In the genomic region with DNA sequence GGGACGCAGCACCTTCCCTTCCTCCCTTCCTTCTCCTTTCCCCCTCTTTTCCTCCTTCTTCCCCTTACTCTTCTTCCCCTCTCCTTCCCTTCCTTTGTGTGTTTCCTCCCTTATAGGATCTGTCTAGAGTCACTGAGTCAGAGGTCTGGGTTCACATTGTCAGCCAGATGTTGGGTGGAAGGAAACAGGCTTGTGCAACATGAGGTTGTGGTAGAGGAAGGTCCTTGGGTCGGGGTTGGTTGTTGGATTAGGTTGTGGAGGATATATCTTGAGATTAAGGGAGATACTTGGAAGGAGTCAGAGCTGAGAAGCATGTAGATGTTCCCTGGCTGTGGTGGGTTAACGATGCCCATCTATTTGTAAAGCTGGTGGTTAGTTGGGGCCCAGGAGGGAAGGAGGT, we compare ENCODE assay signal across 26 mouse cellular contexts. TPM values are rescaled to one million over a fixed set of nuclear protein-coding genes. Genes with fewer than 3 reads are reported as not detected.
DNase-seq lines count a peak whose midpoint lies in the region; ATAC-seq lines count a peak whose summit lies in the region.
"Had no signal": no experiment of that assay in that cellular context is flagged by ENCODE, and none has a peak within 500 bp of the region (broad histone marks: within the 10 kb centered on the region; RNA-seq: fewer than 3 reads in every experiment).

No protein-coding gene starts in this region.

- H3K4me3 ChIP-seq in liver, embryonic 12.5 days, result no peak overlapping the region
- no peak overlapping the region for H3K4me3 ChIP-seq in liver, embryonic 11.5 days (ENCODE audit: low read depth, low read length)
- H3K4me3 ChIP-seq: forebrain, embryonic 10.5 days; forebrain, embryonic 13.5 days; gastrocnemius, adult 2 months; heart, adult 2 months; heart, embryonic 10.5 days; heart, embryonic 13.5 days had no signal

- H3K27me3 ChIP-seq in liver, embryonic 12.5 days (replicated peaks), result no peaks in the 10 kb centered on the region
- H3K27me3 ChIP-seq in liver, embryonic 11.5 days (replicated peaks; ENCODE audit: control insufficient read depth, insufficient read depth, low read length), result no peaks in the 10 kb centered on the region
- H3K27me3 ChIP-seq: forebrain, embryonic 13.5 days; heart, embryonic 13.5 days; Patski had no signal

- H3K9ac ChIP-seq in liver, embryonic 12.5 days, result no peak overlapping the region
- H3K9ac ChIP-seq in liver, embryonic 11.5 days (ENCODE audit: low read depth, low read length), result no peak overlapping the region
- H3K9ac ChIP-seq: forebrain, embryonic 13.5 days; heart, embryonic 13.5 days; hindbrain, embryonic 14.5 days had no signal

- H3K27ac ChIP-seq in liver, embryonic 12.5 days, result peak overlapping the region; percentile 55; the same call in 1 of the 2 replicates
- no peak overlapping the region for H3K27ac ChIP-seq in liver, embryonic 11.5 days (ENCODE audit: low read depth, low read length)
- H3K27ac ChIP-seq: forebrain, embryonic 10.5 days; forebrain, embryonic 13.5 days; gastrocnemius, adult 2 months; heart, adult 2 months; heart, embryonic 10.5 days; heart, embryonic 13.5 days; hindbrain, embryonic 14.5 days; hindbrain, postnatal 0 days had no signal

- H3K36me3 ChIP-seq in liver, embryonic 12.5 days, result peaks cover 65% of the 10 kb centered on the region
- peaks cover 2% of the 10 kb centered on the region; the same call in 1 of the 2 replicates for H3K36me3 ChIP-seq in liver, embryonic 11.5 days (ENCODE audit: control insufficient read depth, insufficient read depth, low read length)

- H3K4me1 ChIP-seq in liver, embryonic 12.5 days, result peaks cover 3% of the 10 kb centered on the region; the same call in 1 of the 2 replicates
- no peaks in the 10 kb centered on the region; the same call in 1 of the 2 replicates for H3K4me1 ChIP-seq in liver, embryonic 11.5 days (replicated peaks; ENCODE audit: control insufficient read depth, insufficient read depth, low read length)
- H3K4me1 ChIP-seq: forebrain, embryonic 10.5 days; forebrain, embryonic 13.5 days; heart, embryonic 13.5 days had no signal

- 65% methylated on average over 3 of the region's 3 CpGs for WGBS in liver, embryonic 12.5 days (ENCODE audit: insufficient replicate concordance)
- WGBS in liver, embryonic 11.5 days, result 65% methylated on average over 3 of the region's 3 CpGs

- H3K9me3 ChIP-seq in liver, embryonic 12.5 days (replicated peaks), result no peaks in the 10 kb centered on the region
- H3K9me3 ChIP-seq in liver, embryonic 11.5 days (ENCODE audit: control insufficient read depth, low read length), result no peaks in the 10 kb centered on the region
- H3K9me3 ChIP-seq: forebrain, embryonic 10.5 days; forebrain, embryonic 13.5 days; heart, embryonic 10.5 days; heart, embryonic 13.5 days had no signal

- no peak for ATAC-seq in liver, embryonic 12.5 days
- ATAC-seq in liver, embryonic 11.5 days (replicated peaks; ENCODE audit: low FRiP score), result no peak
- ATAC-seq in granulocyte monocyte progenitor cell, adult 5-6 weeks (replicated peaks; ENCODE audit: poor library complexity, severe bottlenecking), result peak; percentile 77
- ATAC-seq in monocyte, adult 5-6 weeks (replicated peaks; ENCODE audit: insufficient number of reproducible peaks, low FRiP score, low TSS enrichment, poor library complexity, severe bottlenecking), result no peak

- DNase-seq in liver, embryonic 11.5 days (ENCODE audit: low spot score), result no peak
- DNase-seq in 3T3-L1 (ENCODE audit: low read depth, low spot score), result peak; percentile 60
- DNase-seq in NIH3T3 (ENCODE audit: low read depth), result peak; percentile 33
- DNase-seq in adipocyte (ENCODE audit: low spot score), result no peak
- no peak for DNase-seq in frontal cortex, postnatal 36 days (ENCODE audit: low spot score in 2 of 2)
- DNase-seq: adrenal gland, adult 2 months; adrenal gland, postnatal 14 days; cerebellum, adult 11-12 months; cerebellum, adult 8-10 months; cerebellum, postnatal 10 days; cerebellum, postnatal 36 days; gastrocnemius, adult 2 months; gastrocnemius, postnatal 14 days; heart, adult 2 months; heart, postnatal 14 days; heart, postnatal 4 days had no signal

- H3K4me2 ChIP-seq in liver, embryonic 12.5 days, result no peak overlapping the region
- H3K4me2 ChIP-seq in liver, embryonic 11.5 days, result no peak overlapping the region
- H3K4me2 ChIP-seq: forebrain, embryonic 13.5 days; heart, embryonic 13.5 days; hindbrain, embryonic 14.5 days had no signal

RNA-seq across cellular contexts. Expression of a gene that starts 23.1 kb away (rescaled TPM):
- polyA plus RNA-seq in liver, embryonic 12.5 days (2016; fragmentation: Nextera tagmentation; extraction: Ambion mirVana), result 30.1 and 30.2 TPM in 2 replicates
- polyA plus RNA-seq in liver, embryonic 11.5 days (2014; fragmentation: Nextera tagmentation; extraction: Ambion mirVana), result 35.9 and 37.7 TPM in 2 replicates
- 42.4 and 51.1 TPM in 2 replicates for total RNA-seq in granulocyte monocyte progenitor cell, adult 5-6 weeks (2014; fragmentation: Nextera tagmentation)
- total RNA-seq in granulocyte monocyte progenitor cell, adult 5-6 weeks (2017), result 48.7 and 49.5 TPM in 2 replicates
- total RNA-seq in monocyte, adult 5-6 weeks (2017), result 23.1 to 29.1 TPM (median 26.4 TPM) in 3 replicates

RNA-seq across cellular contexts. Expression of a gene that starts 40.1 kb away (rescaled TPM):
- polyA plus RNA-seq in liver, embryonic 12.5 days (2016; fragmentation: Nextera tagmentation; extraction: Ambion mirVana), result 28.1 and 31.4 TPM in 2 replicates
- 4.7 and 7.8 TPM in 2 replicates for polyA plus RNA-seq in liver, embryonic 11.5 days (2014; fragmentation: Nextera tagmentation; extraction: Ambion mirVana)
- total RNA-seq in granulocyte monocyte progenitor cell, adult 5-6 weeks (2014; fragmentation: Nextera tagmentation), result not detected in 2 replicates
- total RNA-seq in granulocyte monocyte progenitor cell, adult 5-6 weeks (2017), result not detected in 2 replicates
- total RNA-seq in monocyte, adult 5-6 weeks (2017), result not detected in 3 replicates

RNA-seq across cellular contexts. Expression of a gene that starts 44.3 kb away (rescaled TPM):
- polyA plus RNA-seq in liver, embryonic 12.5 days (2016; fragmentation: Nextera tagmentation; extraction: Ambion mirVana), result 0.24 and 0.35 TPM in 2 replicates
- 0.16 and 0.26 TPM in 2 replicates for polyA plus RNA-seq in liver, embryonic 11.5 days (2014; fragmentation: Nextera tagmentation; extraction: Ambion mirVana)
- total RNA-seq in granulocyte monocyte progenitor cell, adult 5-6 weeks (2014; fragmentation: Nextera tagmentation), result 0.52 TPM in 1 of 2 replicates, not detected in the other
- 0.04 and 0.21 TPM in 2 replicates for total RNA-seq in granulocyte monocyte progenitor cell, adult 5-6 weeks (2017)
- 0.19 TPM in 1 of 3 replicates, not detected in the others for total RNA-seq in monocyte, adult 5-6 weeks (2017)
- total RNA-seq: gastrocnemius, postnatal 14 days; heart, postnatal 14 days had no signal
- polyA plus RNA-seq: Patski had no signal

RNA-seq across cellular contexts. Expression of a gene that starts 53.6 kb away (rescaled TPM):
- polyA plus RNA-seq in liver, embryonic 12.5 days (2016; fragmentation: Nextera tagmentation; extraction: Ambion mirVana), result 20.5 and 21.6 TPM in 2 replicates
- polyA plus RNA-seq in liver, embryonic 11.5 days (2014; fragmentation: Nextera tagmentation; extraction: Ambion mirVana), result 8.6 and 10.5 TPM in 2 replicates
- total RNA-seq in granulocyte monocyte progenitor cell, adult 5-6 weeks (2014; fragmentation: Nextera tagmentation), result 6.3 and 8.3 TPM in 2 replicates
- 9.8 and 12.5 TPM in 2 replicates for total RNA-seq in granulocyte monocyte progenitor cell, adult 5-6 weeks (2017)
- total RNA-seq in monocyte, adult 5-6 weeks (2017), result 3.4 to 6.8 TPM (median 6.3 TPM) in 3 replicates

Comparison
In these comparisons a context has a peak if more than half of its experiments do, and no peak if none do; other contexts are left out.
1. DNase-seq: peak in 3T3-L1 (single experiment) and NIH3T3 (single experiment); none in liver, embryonic 11.5 days (single experiment), adipocyte (single experiment) and frontal cortex, postnatal 36 days (0 of 2).